Mouse (Mus musculus) cortical plate, adult 2 months (tissue): ENCODE results near the gene Syt13. TPM values are rescaled to one million over a fixed set of nuclear protein-coding genes. Genes with fewer than 3 reads are reported as not detected.

Experiments
- H3K27ac ChIP-seq: fragments of 200-500 bp; 2 replicates; pipeline ENCODE4 v1.5.1; 2012; ENCODE audit warnings: low read length, control low read depth, inconsistent platforms; ENCODE audit not compliant: insufficient read depth
- H3K4me1 ChIP-seq: fragments of 200-500 bp; 2 replicates; pipeline ENCODE4 v1.6.1; 2011; ENCODE audit warnings: low read length; ENCODE audit not compliant: control insufficient read depth, insufficient read depth
- H3K4me3 ChIP-seq: fragments of 200-500 bp; 2 replicates; pipeline ENCODE4 v1.5.1; 2011; ENCODE audit warnings: mild to moderate bottlenecking, low read length, control low read depth; ENCODE audit not compliant: insufficient read depth
- CTCF ChIP-seq: fragments of 200-500 bp; IDR thresholded peaks from 2 replicates; pipeline ENCODE4 v1.5.1; 2011; ENCODE audit warnings: mild to moderate bottlenecking, control low read depth, low read length; ENCODE audit not compliant: insufficient read depth; ENCODE audit errors: extremely low read depth
- POLR2A ChIP-seq: fragments of 200-500 bp; IDR thresholded peaks from 2 replicates; pipeline ENCODE4 v1.6.1; 2011; ENCODE audit warnings: mild to moderate bottlenecking, low read length, control low read depth; ENCODE audit not compliant: insufficient read depth; ENCODE audit errors: extremely low read depth
- polyA plus RNA-seq: library from polyadenylated mRNA; depleted of rRNA; stranded (reverse); fragments of >200 nt; gene quantifications from 2 replicates; pipeline ENCODE4 v1.2.3, GENCODE M21; 2012

Syt13 gene
- polyA plus RNA-seq, 1 experiment: 146 TPM

DNA sequence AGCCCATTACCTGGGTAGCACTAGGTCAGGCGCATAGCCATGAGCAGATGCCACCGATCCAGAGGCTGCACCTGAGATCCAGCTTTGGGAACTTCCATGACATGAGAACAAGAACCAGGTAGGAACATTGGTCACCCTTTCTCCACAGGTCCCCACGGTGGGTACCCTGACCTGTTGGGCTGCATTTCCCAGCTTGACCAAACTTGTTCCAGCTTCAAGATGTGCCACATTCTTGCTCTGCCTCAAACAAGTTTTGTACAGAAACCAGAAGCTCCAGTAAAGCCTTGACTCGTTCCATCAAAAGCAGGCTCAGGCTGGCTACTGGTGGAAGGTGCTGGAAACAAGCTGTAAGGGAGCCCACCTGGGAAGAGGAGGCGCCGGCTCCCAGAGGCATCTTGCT is 29.9 kb upstream of the Syt13 start:
- TF ChIP-seq CTCF (no peak), POLR2A (no peak)
- Histone ChIP-seq H3K4me1 (no peaks in the 10 kb centered on the region), H3K27ac (no peak overlapping the region), H3K4me3 (no peak overlapping the region)

DNA sequence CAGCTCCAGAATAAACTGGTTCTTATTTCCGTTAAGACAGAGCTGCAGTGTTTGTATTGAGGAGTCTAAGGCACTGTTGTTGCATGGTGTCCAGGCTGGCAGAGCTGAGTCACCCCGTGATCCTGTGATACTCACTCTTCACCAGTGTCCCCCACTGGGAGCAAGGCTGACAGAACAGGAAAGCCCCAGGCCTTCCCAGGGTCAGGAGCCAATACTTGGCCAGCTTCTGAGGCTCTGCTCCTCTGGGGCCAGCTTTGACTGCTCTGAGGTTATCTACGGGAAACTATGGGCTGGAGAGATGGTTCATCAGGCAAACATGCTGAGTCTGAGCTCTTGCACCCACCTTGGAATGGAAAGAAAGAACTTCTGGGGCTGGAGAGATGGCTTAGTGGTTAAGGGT is 28.0 kb upstream of the Syt13 start:
- TF ChIP-seq POLR2A (no peak), CTCF (no peak)
- Histone ChIP-seq H3K4me1 (no peaks in the 10 kb centered on the region), H3K27ac (no peak overlapping the region), H3K4me3 (no peak overlapping the region)

GRCm38 (mm10) chr2:92892524-92892923 is 22.4 kb upstream of the Syt13 start:
- H3K4me3 ChIP-seq: no peak overlapping the region
- H3K27ac ChIP-seq: no peak overlapping the region
- H3K4me1 ChIP-seq: no peaks in the 10 kb centered on the region
- TF ChIP-seq CTCF (no peak), POLR2A (no peak)

GRCm38 (mm10) chr2:92903650-92904049 is 11.2 kb upstream of the Syt13 start:
- no peaks in the 10 kb centered on the region for H3K4me1 ChIP-seq
- TF ChIP-seq CTCF (no peak), POLR2A (no peak)
- no peak overlapping the region for H3K27ac ChIP-seq
- H3K4me3 ChIP-seq: no peak overlapping the region

GRCm38 (mm10) chr2:92904307-92904859 is 10.5 kb upstream of the Syt13 start:
- no peak overlapping the region for H3K27ac ChIP-seq

GRCm38 (mm10) chr2:92910371-92910770 is 4.5 kb upstream of the Syt13 start:
- TF ChIP-seq CTCF (peak; percentile 59), POLR2A (no peak)
- H3K27ac ChIP-seq: no peak overlapping the region
- no peaks in the 10 kb centered on the region for H3K4me1 ChIP-seq

More at GRCm38 (mm10) chr2:92904307-92904859, 10.5 kb upstream of the Syt13 start:
- H3K4me1 ChIP-seq: no peaks in the 10 kb centered on the region
- no peak overlapping the region for H3K4me3 ChIP-seq
- TF ChIP-seq CTCF (peak; percentile 73), POLR2A (no peak)

GRCm38 (mm10) chr2:92912312-92912711 is 2.6 kb upstream of the Syt13 start:
- no peak overlapping the region for H3K4me3 ChIP-seq
- H3K4me1 ChIP-seq: no peaks in the 10 kb centered on the region
- no peak for TF ChIP-seq CTCF
- TF ChIP-seq POLR2A: no peak
- H3K27ac ChIP-seq: no peak overlapping the region

More at GRCm38 (mm10) chr2:92910371-92910770, 4.5 kb upstream of the Syt13 start:
- H3K4me3 ChIP-seq: no peak overlapping the region

DNA sequence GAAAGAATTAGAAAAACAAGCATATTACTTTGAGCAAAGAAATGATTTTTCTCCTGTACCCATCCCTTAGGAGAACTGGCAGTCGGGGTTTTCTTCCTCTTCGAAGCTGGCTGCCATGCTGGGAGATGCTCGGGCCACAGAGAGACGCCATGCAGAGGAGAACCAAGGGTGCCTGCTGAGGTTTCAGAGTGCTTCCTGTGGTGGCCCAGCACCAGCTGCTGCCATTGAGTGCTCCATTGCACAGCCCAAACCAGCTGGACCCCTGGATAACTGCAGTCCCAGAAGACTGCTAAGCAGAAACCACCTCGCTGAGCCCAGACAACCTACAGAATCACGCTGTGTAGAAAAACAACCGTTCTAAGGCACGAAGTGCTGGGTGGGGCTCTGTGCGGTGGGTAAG is 1.6 kb upstream of the Syt13 start:
- Histone ChIP-seq H3K27ac (no peak overlapping the region), H3K4me3 (no peak overlapping the region), H3K4me1 (0 out of 2 replicates have a peak, but pooled peaks cover 1% of the 10 kb centered on the region)
- TF ChIP-seq POLR2A: no peak
- no peak for TF ChIP-seq CTCF

GRCm38 (mm10) chr2:92915659-92916631 is 1.0 kb downstream of the Syt13 start:
- peak overlapping the region; percentile 91 for H3K27ac ChIP-seq
- peaks cover 2% of the 10 kb centered on the region; the same call in 1 of the 2 replicates for H3K4me1 ChIP-seq
- H3K4me3 ChIP-seq: peak overlapping the region; percentile 99

GRCm38 (mm10) chr2:92917405-92918142 is 2.7 kb downstream of the Syt13 start:
- no peak for TF ChIP-seq POLR2A
- TF ChIP-seq CTCF: no peak
- H3K4me1 ChIP-seq: peaks cover 4% of the 10 kb centered on the region; the same call in 1 of the 2 replicates
- peak overlapping the region; percentile 99 for H3K4me3 ChIP-seq
- no peak overlapping the region for H3K27ac ChIP-seq

More at GRCm38 (mm10) chr2:92915659-92916631, 1.0 kb downstream of the Syt13 start:
- TF ChIP-seq CTCF: no peak
